Mouse (Mus musculus) kidney, embryonic 14.5 days (tissue): ENCODE measurements around the gene Olfr995. TPM values are rescaled to one million over a fixed set of nuclear protein-coding genes. Genes with fewer than 3 reads are reported as not detected.

Experiments
- polyA plus RNA-seq: library from polyadenylated mRNA; unstranded; fragments of >200 nt; fragmentation: Nextera tagmentation; extraction: Ambion mirVana; gene quantifications from 2 replicates; pipeline ENCODE4 v1.2.1, GENCODE M21; 2014

Gene Olfr995
- polyA plus RNA-seq, 1 experiment from 2014 or later = not detected

Other genes starting within 250 kb of the Olfr995 start
- 0.39 and 0.47 TPM in 2 replicates for gene Lrrc55, start 246.4 kb downstream of the Olfr995 start, polyA plus RNA-seq
- not detected in 2 replicates for gene Olfr987, start 104.3 kb downstream of the Olfr995 start, polyA plus RNA-seq
- not detected in 2 replicates for gene Olfr988, start 80.4 kb downstream of the Olfr995 start, polyA plus RNA-seq
- not detected in 2 replicates for gene Olfr992, start 34.2 kb downstream of the Olfr995 start, polyA plus RNA-seq
- not detected in 2 replicates for gene Olfr993, start 28.8 kb downstream of the Olfr995 start, polyA plus RNA-seq
- gene Olfr994, start 7.2 kb downstream of the Olfr995 start, polyA plus RNA-seq = not detected in 2 replicates
- not detected in 2 replicates for gene 4833423E24Rik, start 75.4 kb upstream of the Olfr995 start, polyA plus RNA-seq
- gene Olfr996, start 135.6 kb upstream of the Olfr995 start, polyA plus RNA-seq = not detected in 2 replicates
- not detected in 2 replicates for gene Olfr998, start 145.3 kb upstream of the Olfr995 start, polyA plus RNA-seq
- gene Olfr1000, start 168.3 kb upstream of the Olfr995 start, polyA plus RNA-seq = not detected in 2 replicates
- not detected in 2 replicates for gene Olfr1002, start 207.1 kb upstream of the Olfr995 start, polyA plus RNA-seq
- not detected in 2 replicates for gene Olfr154, start 220.8 kb upstream of the Olfr995 start, polyA plus RNA-seq
- not detected in 2 replicates for gene Olfr1006, start 235.1 kb upstream of the Olfr995 start, polyA plus RNA-seq
- gene Olfr1008, start 245.8 kb upstream of the Olfr995 start, polyA plus RNA-seq = not detected in 2 replicates